Mouse (Mus musculus) hindbrain, embryonic 13.5 days (tissue): ENCODE results near the gene Alkbh1. TPM values are rescaled to one million over a fixed set of nuclear protein-coding genes. Genes with fewer than 3 reads are reported as not detected.

Source experiments
- ATAC-seq: fragments of 200-750 bp; cut with Nextera tagmentation; 2 replicates; pipeline ENCODE4 v1.8.0; 2017; ENCODE audit warnings: moderate TSS enrichment; ENCODE audit not compliant: low FRiP score
- H3K27ac ChIP-seq: fragments of 300-500 bp; sonication (generic); 2 replicates; pipeline ENCODE4 v1.5.1; 2015; ENCODE audit warnings: inconsistent platforms, mild to moderate bottlenecking, moderate library complexity
- H3K27me3 ChIP-seq: fragments of 300-500 bp; sonication (generic); 2 replicates; pipeline ENCODE4 v1.6.1; 2015; ENCODE audit warnings: mild to moderate bottlenecking, inconsistent platforms
- H3K36me3 ChIP-seq: fragments of 300-500 bp; sonication (generic); 2 replicates; pipeline ENCODE4 v1.6.1; 2015; ENCODE audit warnings: mild to moderate bottlenecking, inconsistent platforms
- H3K4me1 ChIP-seq: fragments of 300-500 bp; sonication (generic); replicated peaks from 2 replicates; pipeline ENCODE4 v1.6.1; 2015; ENCODE audit warnings: inconsistent platforms
- H3K4me2 ChIP-seq: fragments of 300-500 bp; sonication (generic); 2 replicates; pipeline ENCODE4 v1.6.1; 2015; ENCODE audit warnings: inconsistent platforms, mild to moderate bottlenecking, moderate library complexity
- H3K4me3 ChIP-seq: fragments of 300-500 bp; sonication (generic); 2 replicates; pipeline ENCODE4 v1.5.1; 2015; ENCODE audit warnings: mild to moderate bottlenecking, inconsistent platforms
- H3K9ac ChIP-seq: fragments of 300-500 bp; sonication (generic); 2 replicates; pipeline ENCODE4 v1.6.1; 2015; ENCODE audit warnings: mild to moderate bottlenecking, inconsistent platforms
- H3K9me3 ChIP-seq: fragments of 300-500 bp; sonication (generic); 2 replicates; pipeline ENCODE4 v1.6.1; 2016; ENCODE audit warnings: inconsistent platforms
- WGBS: fragments of 180-500 bp; shearing (Covaris S2); methylation state at CpG from one replicate; pipeline ENCODE4 v1.1.7; 2015; 5-methylcytosine and 5-hydroxymethylcytosine counted together
- microRNA-seq: library from miRNA; unstranded; fragments of <30 nt; microRNA quantifications from one replicate; pipeline ENCODE4, GENCODE M21; 2016
- polyA plus RNA-seq: library from polyadenylated mRNA; unstranded; fragments of >200 nt; fragmentation: Nextera tagmentation; extraction: Ambion mirVana; gene quantifications from 2 replicates; pipeline ENCODE4 v1.2.1, GENCODE M21; 2015

Alkbh1 gene
- polyA plus RNA-seq, 1 experiment from 2014 or later: 45.5 TPM

DNA sequence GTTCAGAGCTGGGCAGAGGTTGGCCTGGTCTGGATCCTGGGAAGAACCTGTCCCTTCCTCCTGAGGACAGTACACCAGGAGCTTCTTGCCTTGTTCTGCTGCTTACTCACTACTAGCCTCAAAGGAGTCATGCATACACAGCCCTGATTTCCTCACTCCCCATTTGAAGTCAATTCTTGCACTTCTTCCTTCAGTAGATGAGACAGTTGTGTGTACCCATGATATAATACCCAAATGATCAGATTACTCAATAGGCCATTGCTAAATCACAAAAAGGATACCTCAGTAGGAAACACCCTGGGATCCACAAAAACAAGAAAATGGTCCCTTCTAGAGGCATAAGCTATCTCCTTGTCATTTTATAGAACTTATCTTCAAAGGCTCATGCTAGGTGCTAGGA is 52.5 kb downstream of the Alkbh1 start:
- Histone ChIP-seq H3K4me1 (peaks cover 12% of the 10 kb centered on the region), H3K4me3 (no peak overlapping the region), H3K9ac (no peak overlapping the region), H3K9me3 (no peaks in the 10 kb centered on the region), H3K27me3 (no peaks in the 10 kb centered on the region), H3K27ac (no peak overlapping the region), H3K4me2 (no peak overlapping the region), H3K36me3 (no peaks in the 10 kb centered on the region)
- ATAC-seq: no peak

DNA sequence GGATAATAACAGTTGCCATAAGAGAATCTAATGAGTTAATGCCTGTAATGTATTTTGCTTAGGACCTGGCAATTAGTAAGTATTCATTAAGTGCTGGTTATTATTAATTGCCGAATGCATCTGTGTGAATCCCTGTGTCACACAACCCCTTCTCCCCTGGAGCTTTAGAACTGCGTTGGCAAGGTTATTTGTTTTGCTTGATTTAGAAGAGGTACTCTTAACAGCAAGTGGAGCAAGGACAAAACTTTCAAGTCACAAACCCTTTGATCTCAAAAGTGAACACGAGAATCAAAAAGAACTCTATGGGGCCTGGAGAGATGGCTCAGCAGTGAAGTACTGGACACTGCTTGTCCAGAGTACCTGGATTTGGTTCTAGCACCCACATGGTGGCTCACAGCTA is 54.6 kb downstream of the Alkbh1 start:
- H3K9me3 ChIP-seq: no peaks in the 10 kb centered on the region
- H3K4me2 ChIP-seq: peak overlapping the region; percentile 53
- H3K27ac ChIP-seq: no peak overlapping the region
- no peak for ATAC-seq
- peaks cover 18% of the 10 kb centered on the region for H3K4me1 ChIP-seq
- whole genome bisulfite sequencing: 69% methylated on average over 3 of the region's 3 CpGs
- H3K27me3 ChIP-seq: no peaks in the 10 kb centered on the region
- no peak overlapping the region for H3K9ac ChIP-seq
- H3K36me3 ChIP-seq: no peaks in the 10 kb centered on the region
- 0 out of 2 replicates have a peak overlapping the region, but pooled peaks have one; percentile 97 for H3K4me3 ChIP-seq

DNA sequence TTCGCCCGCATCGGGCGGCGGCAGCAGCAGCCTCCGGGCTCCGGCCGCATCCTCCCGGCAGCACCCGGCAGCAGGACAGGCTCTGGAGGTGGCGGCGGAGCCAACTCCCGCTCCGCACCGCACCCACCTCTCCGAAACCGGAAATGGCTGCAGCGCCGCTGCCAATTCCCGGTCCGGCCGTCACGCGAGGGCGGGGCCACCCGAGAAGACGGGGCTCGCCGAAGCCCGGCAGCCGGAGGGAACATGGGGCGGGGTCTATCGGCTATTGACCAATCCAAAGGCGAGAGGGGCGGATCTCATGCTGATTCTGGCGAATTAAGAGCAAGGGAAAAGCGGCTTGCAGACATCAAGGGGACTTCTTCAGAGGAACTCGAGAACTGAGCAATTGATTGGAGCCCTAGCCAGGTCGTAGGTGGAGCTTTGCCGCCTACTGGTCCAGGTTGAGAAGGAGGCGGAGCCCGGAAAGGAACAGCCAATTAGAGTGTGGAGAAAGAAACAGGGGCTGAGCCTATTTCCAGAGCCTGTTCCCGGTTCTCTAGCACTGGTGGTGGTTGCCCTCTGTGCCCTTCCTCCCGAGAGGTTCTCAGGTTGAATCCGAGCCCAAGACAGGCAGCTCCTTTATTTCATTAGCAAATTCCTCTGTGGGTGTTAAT is 55.6 kb downstream of the Alkbh1 start, which contains the start of gene Sptlc2:
TSS of gene Sptlc2 (minus strand) at position 234 of the 653 bp plus-strand sequence.
- under 1% methylated on average over 40 of the region's 45 CpGs for WGBS
- no peaks in the 10 kb centered on the region for H3K9me3 ChIP-seq
- H3K4me1 ChIP-seq: peaks cover 18% of the 10 kb centered on the region
- peak within 1 kb of the TSS; percentile 97 for H3K4me3 ChIP-seq
- H3K27me3 ChIP-seq: no peaks in the 10 kb centered on the region
- peak within 1 kb of the TSS; percentile 98 for H3K9ac ChIP-seq
- no peaks in the 10 kb centered on the region for H3K36me3 ChIP-seq
- H3K4me2 ChIP-seq: peak within 1 kb of the TSS; percentile 97
- peak; percentile 99 for ATAC-seq
- peak within 1 kb of the TSS; percentile 89 for H3K27ac ChIP-seq

DNA sequence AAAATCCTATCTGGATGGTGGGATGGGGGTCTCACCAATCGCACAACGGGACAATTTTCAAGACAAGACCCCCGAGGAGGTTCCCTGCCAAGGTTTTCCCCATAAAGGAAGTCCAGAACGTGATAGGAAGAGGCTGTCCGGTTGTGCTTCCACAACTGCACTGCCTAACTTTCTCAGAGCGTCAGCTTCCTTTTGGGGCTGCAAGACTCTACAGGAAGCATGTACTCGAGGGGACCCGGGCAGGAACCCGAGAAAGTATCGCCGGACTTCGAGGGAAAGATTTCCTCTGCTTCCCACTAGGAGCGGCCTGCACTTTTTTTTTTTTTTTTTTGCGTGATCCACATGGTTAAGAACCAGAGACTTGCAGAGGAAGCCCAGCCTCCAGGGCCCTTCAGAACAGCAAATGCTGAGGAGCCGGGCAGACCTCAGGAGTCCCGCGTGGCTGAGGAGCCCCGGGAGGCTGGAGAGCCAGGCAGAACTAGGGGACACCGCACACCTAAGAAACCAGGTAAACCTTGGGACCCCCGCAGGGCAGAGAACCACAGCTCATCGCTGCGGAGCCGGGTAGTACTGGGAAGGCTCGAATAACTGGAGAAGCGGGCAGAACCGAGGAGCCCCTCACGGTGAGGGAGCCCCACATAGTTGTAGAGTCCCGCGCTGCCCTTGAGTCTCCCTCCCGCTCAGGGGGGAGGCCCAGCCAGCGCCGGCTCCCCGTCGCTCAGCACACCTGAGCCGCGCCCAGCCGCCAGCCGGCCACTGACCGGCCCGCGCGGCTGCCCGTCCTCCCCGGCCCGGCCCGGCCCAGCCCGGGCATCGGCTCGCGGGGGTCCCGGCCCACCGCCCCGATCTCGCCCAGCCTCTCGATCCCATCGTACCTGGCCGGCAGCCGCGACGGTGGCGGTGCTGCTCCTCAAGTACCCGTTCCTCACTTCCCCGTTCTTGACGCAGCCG is 56.4 kb downstream of the Alkbh1 start:
- ATAC-seq: peak; percentile 67
- peak overlapping the region; percentile 89 for H3K27ac ChIP-seq
- peak overlapping the region; percentile 97 for H3K4me3 ChIP-seq
- H3K9me3 ChIP-seq: no peaks in the 10 kb centered on the region
- H3K4me1 ChIP-seq: peaks cover 18% of the 10 kb centered on the region
- no peaks in the 10 kb centered on the region for H3K36me3 ChIP-seq
- peak overlapping the region; percentile 98 for H3K9ac ChIP-seq
- no peaks in the 10 kb centered on the region for H3K27me3 ChIP-seq
- WGBS: 2% methylated on average over 40 of the region's 65 CpGs
- H3K4me2 ChIP-seq: peak overlapping the region; percentile 97

DNA sequence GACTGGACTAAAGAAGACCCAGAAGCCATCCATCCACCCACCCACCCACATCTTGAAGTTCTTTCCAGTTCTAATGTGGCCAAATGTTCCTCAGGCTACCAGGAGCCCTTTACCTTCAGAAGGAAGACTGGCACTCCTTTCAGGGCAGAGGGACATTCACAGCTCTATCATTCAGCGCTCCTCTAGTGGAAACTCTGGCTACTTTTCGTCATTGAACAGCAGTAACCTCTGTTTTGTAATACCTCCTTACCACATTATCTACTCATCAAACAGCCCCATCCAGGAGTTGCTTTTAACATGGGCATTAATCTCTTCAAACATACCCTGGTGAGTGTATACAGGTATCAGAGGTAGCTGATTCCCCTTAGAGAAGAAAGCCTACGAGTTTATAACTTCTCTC is 58.8 kb downstream of the Alkbh1 start:
- ATAC-seq: no peak
- WGBS: 93% methylated on average over 3 of the region's 3 CpGs
- Histone ChIP-seq H3K27me3 (no peaks in the 10 kb centered on the region), H3K4me1 (peaks cover 18% of the 10 kb centered on the region), H3K36me3 (no peaks in the 10 kb centered on the region), H3K9ac (no peak overlapping the region), H3K4me3 (no peak overlapping the region), H3K27ac (no peak overlapping the region), H3K9me3 (no peaks in the 10 kb centered on the region), H3K4me2 (no peak overlapping the region)

GRCm38 (mm10) chr12:87381380-87381682 is 62.5 kb downstream of the Alkbh1 start:
- Histone ChIP-seq H3K9me3 (no peaks in the 10 kb centered on the region), H3K4me3 (no peak overlapping the region), H3K27me3 (no peaks in the 10 kb centered on the region), H3K9ac (no peak overlapping the region), H3K4me1 (peaks cover 10% of the 10 kb centered on the region), H3K36me3 (no peaks in the 10 kb centered on the region), H3K27ac (no peak overlapping the region), H3K4me2 (no peak overlapping the region)
- 79% methylated on average over 2 of the region's 2 CpGs for WGBS
- ATAC-seq: no peak

GRCm38 (mm10) chr12:87380586-87381379 is 63.0 kb downstream of the Alkbh1 start:
- H3K36me3 ChIP-seq: no peaks in the 10 kb centered on the region
- ATAC-seq: no peak
- H3K27me3 ChIP-seq: no peaks in the 10 kb centered on the region
- H3K4me1 ChIP-seq: peaks cover 4% of the 10 kb centered on the region
- H3K4me3 ChIP-seq: no peak overlapping the region
- no peaks in the 10 kb centered on the region for H3K9me3 ChIP-seq
- WGBS: 94% methylated on average over 10 of the region's 10 CpGs
- H3K27ac ChIP-seq: no peak overlapping the region
- no peak overlapping the region for H3K4me2 ChIP-seq
- no peak overlapping the region for H3K9ac ChIP-seq

- H3K4me1 ChIP-seq: peaks cover 4% of the 10 kb centered on the region
- H3K9me3 ChIP-seq: no peaks in the 10 kb centered on the region
- no peak overlapping the region for H3K4me3 ChIP-seq
- H3K27me3 ChIP-seq: no peaks in the 10 kb centered on the region
- no peak overlapping the region for H3K4me2 ChIP-seq
- WGBS: 84% methylated on average over 2 of the region's 2 CpGs
- no peak overlapping the region for H3K9ac ChIP-seq
- ATAC-seq: no peak
- H3K27ac ChIP-seq: no peak overlapping the region
- H3K36me3 ChIP-seq: no peaks in the 10 kb centered on the region
These were observed 64.3 kb downstream of the Alkbh1 start for GRCm38 (mm10) chr12:87379496-87379895.

Small RNA genes lying within 50 kb of the gene (microRNA-seq; reads per million reads assigned to microRNA genes)
- 38.6 reads per million, percentile 38 among the genes with 10 or more reads in this experiment for gene Mir3068

Other genes with a start within 250 kb of the Alkbh1 start
- gene Samd15, start 244.3 kb downstream of the Alkbh1 start, polyA plus RNA-seq: 1.7 and 2.4 TPM in 2 replicates
- 4.1 and 4.2 TPM in 2 replicates for gene Tmed8, start 243.6 kb downstream of the Alkbh1 start, polyA plus RNA-seq
- gene Noxred1, start 205.3 kb downstream of the Alkbh1 start, polyA plus RNA-seq: 1.6 and 2.1 TPM in 2 replicates
- gene Vipas39, start 177.8 kb downstream of the Alkbh1 start, polyA plus RNA-seq: 57.7 and 62.4 TPM in 2 replicates
- 193 and 214 TPM in 2 replicates for gene Ahsa1, start 177.5 kb downstream of the Alkbh1 start, polyA plus RNA-seq
- 1.1 and 1.2 TPM in 2 replicates for gene Ism2, start 144.3 kb downstream of the Alkbh1 start, polyA plus RNA-seq
- 64.8 and 70.5 TPM in 2 replicates for gene Sptlc2, start 55.7 kb downstream of the Alkbh1 start, polyA plus RNA-seq
- gene Slirp, start 121 bp downstream of the Alkbh1 start, polyA plus RNA-seq: 283 and 290 TPM in 2 replicates
- 124 and 129 TPM in 2 replicates for gene Snw1, start 28.3 kb upstream of the Alkbh1 start, polyA plus RNA-seq
- not detected in 2 replicates for gene Gm5788, start 50.7 kb upstream of the Alkbh1 start, polyA plus RNA-seq
- gene Gm8300, start 70.3 kb upstream of the Alkbh1 start, polyA plus RNA-seq: not detected in 2 replicates
- gene Oog1, start 158.7 kb upstream of the Alkbh1 start, polyA plus RNA-seq: not detected in 2 replicates
- gene Gm4027, start 174.9 kb upstream of the Alkbh1 start, polyA plus RNA-seq: not detected in 2 replicates
- gene Gm16381, start 200.6 kb upstream of the Alkbh1 start, polyA plus RNA-seq: not detected in 2 replicates